Mouse (Mus musculus) CH12.LX (cell line): ENCODE measurements at regions not wholly inside any gene's neighbourhood (a gene's known extent, or its start where the extent isn't known, plus 50 kb on each side); places are given as distances from the start of the nearest gene placed in this dataset.

ENCODE experiments used
- CTCF ChIP-seq, 2 experiments: IDR thresholded peaks in 1 of 2; conservative IDR thresholded peaks in 1 of 2; 2 replicates each; pipeline ENCODE4 v1.5.1; 2011 to 2012; ENCODE audit warnings: low read depth in 2 of 2, low read length in 2 of 2, improper control_type of control experiment in 1 of 2, inconsistent platforms in 1 of 2, mild to moderate bottlenecking in 1 of 2, moderate library complexity in 1 of 2
- EP300 ChIP-seq: IDR thresholded peaks from 2 replicates; pipeline ENCODE4 v1.6.1; 2011; ENCODE audit warnings: low read length, improper control_type of control experiment
- ETS1 ChIP-seq: conservative IDR thresholded peaks from 2 replicates; pipeline ENCODE4 v1.6.1; 2012; ENCODE audit warnings: low read depth, mild to moderate bottlenecking, inconsistent platforms, low read length, improper control_type of control experiment, moderate library complexity
- MXI1 ChIP-seq: IDR thresholded peaks from 2 replicates; pipeline ENCODE4 v1.6.1; 2011; ENCODE audit warnings: mild to moderate bottlenecking, low read depth, low read length, improper control_type of control experiment

GRCm38 (mm10) chr12:93427988-93428387 is 1579.0 kb upstream of the Sel1l start:
- TF ChIP-seq CTCF (conservative IDR thresholded peaks at IDR 0.05 in 1 of 2, IDR thresholded peaks at IDR 0.05 in 1 of 2; ENCODE audit: low read depth in 2 of 2, low read length in 2 of 2) = no peak
- no peak for TF ChIP-seq EP300
- TF ChIP-seq MXI1 = no peak
- TF ChIP-seq ETS1 = no peak
